In the genomic region with DNA sequence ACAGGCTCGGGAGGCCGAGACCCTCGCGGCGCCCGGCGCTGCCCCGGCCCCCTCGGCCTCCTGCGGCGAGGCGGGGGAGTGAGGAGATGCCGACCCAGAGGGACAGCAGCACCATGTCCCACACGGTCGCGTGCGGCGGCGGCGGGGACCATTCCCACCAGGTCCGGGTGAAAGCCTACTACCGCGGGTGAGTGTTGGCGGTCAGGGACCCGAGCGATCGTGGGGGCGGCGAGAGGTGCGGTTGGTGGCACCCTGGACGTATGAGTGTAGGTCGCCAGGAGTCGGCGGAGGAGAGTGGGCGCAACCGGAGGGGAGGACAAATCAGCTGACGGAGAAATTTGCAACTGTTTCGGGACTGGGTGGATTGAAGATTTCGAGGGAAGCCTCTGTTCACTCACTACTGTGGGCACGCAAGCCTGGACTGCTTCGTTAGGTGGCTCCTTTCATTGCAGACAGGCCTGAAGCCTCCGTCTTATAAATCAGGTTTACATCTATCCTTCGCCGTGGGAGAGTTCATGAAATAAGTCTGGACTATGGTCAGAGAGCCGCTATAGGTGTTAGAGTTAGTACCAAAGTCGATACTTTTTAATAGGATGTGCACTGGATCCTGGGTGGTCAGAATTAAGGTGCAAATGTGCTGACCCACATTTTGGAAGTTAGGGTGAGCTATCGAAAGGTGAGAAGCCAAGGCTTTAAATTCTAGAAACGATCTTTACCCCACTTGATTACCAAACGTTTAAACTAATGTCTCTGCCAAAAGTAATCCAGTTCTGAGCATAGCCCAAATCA, we compare ENCODE assay signal across 8 mouse cellular contexts. TPM values are rescaled to one million over a fixed set of nuclear protein-coding genes. Genes with fewer than 3 reads are reported as not detected.
DNase-seq lines count a peak whose midpoint lies in the region; ATAC-seq and TF ChIP-seq lines count a peak whose summit lies in the region.

No protein-coding gene starts in this region.

- ATAC-seq in heart, embryonic 15.5 days (replicated peaks; ENCODE audit: insufficient number of reproducible peaks, insufficient read depth, low FRiP score, low read depth) = peak; percentile 59
- peak; percentile 46 for ATAC-seq in CD4-positive, CD25-positive, alpha-beta regulatory T cell, adult 4 months
- ATAC-seq in hindbrain, embryonic 11.5 days (ENCODE audit: low FRiP score) = no peak; the same call in 1 of the 2 replicates
- ATAC-seq in lung, postnatal 0 days = peak; percentile 22
- no peak; the same call in 1 of the 2 replicates for ATAC-seq in stomach, postnatal 0 days (ENCODE audit: low FRiP score, low TSS enrichment)

- H3K27ac ChIP-seq in heart, embryonic 15.5 days = peak overlapping the region; percentile 93
- H3K27ac ChIP-seq in hindbrain, embryonic 11.5 days (ENCODE audit: low read depth, low read length) = peak overlapping the region; percentile 74; the same call in 1 of the 2 replicates
- H3K27ac ChIP-seq in lung, postnatal 0 days (ENCODE audit: low read length) = peak overlapping the region; percentile 86
- H3K27ac ChIP-seq in stomach, postnatal 0 days (replicated peaks) = peak overlapping the region; percentile 91

- peak overlapping the region; percentile 64 for H3K4me2 ChIP-seq in heart, embryonic 15.5 days
- H3K4me2 ChIP-seq in hindbrain, embryonic 11.5 days (replicated peaks; ENCODE audit: low read depth, low read length) = peak overlapping the region; percentile 75
- peak overlapping the region; percentile 72 for H3K4me2 ChIP-seq in lung, postnatal 0 days (replicated peaks; ENCODE audit: low read depth, low read length)
- H3K4me2 ChIP-seq in stomach, postnatal 0 days (replicated peaks; ENCODE audit: low read depth) = peak overlapping the region; percentile 61

- no peaks in the 10 kb centered on the region for H3K27me3 ChIP-seq in heart, embryonic 15.5 days
- H3K27me3 ChIP-seq in hindbrain, embryonic 11.5 days (ENCODE audit: control insufficient read depth, insufficient read depth, low read length) = no peaks in the 10 kb centered on the region; the same call in 1 of the 2 replicates
- H3K27me3 ChIP-seq in lung, postnatal 0 days (replicated peaks; ENCODE audit: insufficient read depth, low read length) = no peaks in the 10 kb centered on the region
- H3K27me3 ChIP-seq in stomach, postnatal 0 days (ENCODE audit: control insufficient read depth, insufficient read depth, low read length) = no peaks in the 10 kb centered on the region

- peak overlapping the region; percentile 93 for H3K9ac ChIP-seq in heart, embryonic 15.5 days
- H3K9ac ChIP-seq in hindbrain, embryonic 11.5 days (ENCODE audit: low read depth, low read length) = peak overlapping the region; percentile 87
- H3K9ac ChIP-seq in lung, postnatal 0 days (replicated peaks; ENCODE audit: low read depth) = peak overlapping the region; percentile 91
- H3K9ac ChIP-seq in stomach, postnatal 0 days (ENCODE audit: low read length) = peak overlapping the region; percentile 90

- under 1% methylated on average over 49 of the region's 49 CpGs for WGBS in heart, embryonic 15.5 days
- 1% methylated on average over 39 of the region's 49 CpGs for WGBS in hindbrain, embryonic 11.5 days
- WGBS in lung, postnatal 0 days = under 1% methylated on average over 42 of the region's 49 CpGs
- under 1% methylated on average over 43 of the region's 49 CpGs for WGBS in stomach, postnatal 0 days

- peaks cover 37% of the 10 kb centered on the region for H3K4me1 ChIP-seq in heart, embryonic 15.5 days (replicated peaks)
- no peaks in the 10 kb centered on the region for H3K4me1 ChIP-seq in hindbrain, embryonic 11.5 days (replicated peaks; ENCODE audit: control insufficient read depth, insufficient read depth, low read length)
- 0 out of 2 replicates have a peak, but pooled peaks cover 7% of the 10 kb centered on the region for H3K4me1 ChIP-seq in lung, postnatal 0 days (ENCODE audit: insufficient read depth, low read depth, low read length)
- peaks cover 4% of the 10 kb centered on the region; the same call in 1 of the 2 replicates for H3K4me1 ChIP-seq in stomach, postnatal 0 days (replicated peaks; ENCODE audit: control insufficient read depth, insufficient read depth)

- TF ChIP-seq CTCF in brain, embryonic 14.5 days (IDR thresholded peaks at IDR 0.05; ENCODE audit: borderline replicate concordance, extremely low read depth, insufficient read depth, insufficient read length) = no peak
- no peak for TF ChIP-seq CTCF in lung, postnatal 0 days (IDR thresholded peaks at IDR 0.05)
- TF ChIP-seq CTCF in stomach, postnatal 0 days (IDR thresholded peaks at IDR 0.05; ENCODE audit: low read depth) = no peak

- H3K36me3 ChIP-seq in heart, embryonic 15.5 days = no peaks in the 10 kb centered on the region
- H3K36me3 ChIP-seq in hindbrain, embryonic 11.5 days (ENCODE audit: control insufficient read depth, insufficient read depth, low read length) = no peaks in the 10 kb centered on the region
- H3K36me3 ChIP-seq in lung, postnatal 0 days (ENCODE audit: insufficient read depth, low read length) = no peaks in the 10 kb centered on the region
- H3K36me3 ChIP-seq in stomach, postnatal 0 days (ENCODE audit: control insufficient read depth, insufficient read depth, low read length) = no peaks in the 10 kb centered on the region

- no peak for DNase-seq in heart, adult 11 months
- peak; percentile 72 for DNase-seq in brain, embryonic 14.5 days (ENCODE audit: low read depth)
- DNase-seq in hindbrain, embryonic 11.5 days (ENCODE audit: low spot score) = no peak
- peak; percentile 72 for DNase-seq in lung, postnatal 0 days (ENCODE audit: low spot score)
- DNase-seq in stomach, postnatal 0 days (ENCODE audit: low spot score) = no peak
- DNase-seq in cerebellum, postnatal 4 days (ENCODE audit: low spot score in 2 of 2) = no peak

- TF ChIP-seq EP300 in lung, postnatal 0 days (IDR thresholded peaks at IDR 0.05) = no peak
- no peak for TF ChIP-seq EP300 in stomach, postnatal 0 days (optimal IDR thresholded peaks at IDR 0.05)

- H3K4me3 ChIP-seq in heart, embryonic 15.5 days = peak overlapping the region; percentile 90
- H3K4me3 ChIP-seq in hindbrain, embryonic 11.5 days (ENCODE audit: low read depth, low read length) = peak overlapping the region; percentile 79
- peak overlapping the region; percentile 92 for H3K4me3 ChIP-seq in lung, postnatal 0 days (ENCODE audit: low read depth, low read length)
- H3K4me3 ChIP-seq in stomach, postnatal 0 days (ENCODE audit: low read depth, low read length) = peak overlapping the region; percentile 95

- no peaks in the 10 kb centered on the region for H3K9me3 ChIP-seq in heart, embryonic 15.5 days (replicated peaks)
- H3K9me3 ChIP-seq in hindbrain, embryonic 11.5 days (ENCODE audit: control insufficient read depth, low read length) = no peaks in the 10 kb centered on the region
- H3K9me3 ChIP-seq in lung, postnatal 0 days (ENCODE audit: low read length) = no peaks in the 10 kb centered on the region
- no peaks in the 10 kb centered on the region for H3K9me3 ChIP-seq in stomach, postnatal 0 days (ENCODE audit: control insufficient read depth, low read length)

- no peak for TF ChIP-seq POLR2A in brain, embryonic 14.5 days (IDR thresholded peaks at IDR 0.05; ENCODE audit: borderline replicate concordance, extremely low read depth, insufficient read depth, insufficient read length, poor library complexity, severe bottlenecking)

RNA-seq across cellular contexts. Expression of a gene that starts 0.5 kb away (rescaled TPM):
- polyA plus RNA-seq in heart, embryonic 15.5 days (2015; fragmentation: Nextera tagmentation; extraction: Ambion mirVana) = 15.1 and 19.1 TPM in 2 replicates
- 1 to 10 TPM; 1.4 to 2.8 TPM for polyA plus RNA-seq in CD4-positive, CD25-positive, alpha-beta regulatory T cell, adult 4 months (2017; shearing (Covaris generic))
- 38.6 and 41.7 TPM in 2 replicates for polyA plus RNA-seq in brain, embryonic 14.5 days (2012; rRNA removed)
- 37.3 and 41.1 TPM in 2 replicates for polyA plus RNA-seq in hindbrain, embryonic 11.5 days (2014; fragmentation: Nextera tagmentation; extraction: Ambion mirVana)
- polyA plus RNA-seq in lung, postnatal 0 days (2015; fragmentation: Nextera tagmentation; extraction: Ambion mirVana) = 37.1 and 43.8 TPM in 2 replicates
- 21.2 and 22.1 TPM in 2 replicates for polyA plus RNA-seq in stomach, postnatal 0 days (2015; fragmentation: Nextera tagmentation; extraction: Ambion mirVana)

RNA-seq across cellular contexts. Expression of a gene that starts 26.9 kb away (rescaled TPM):
- polyA plus RNA-seq in heart, embryonic 15.5 days (2015; fragmentation: Nextera tagmentation; extraction: Ambion mirVana) = 4.9 and 5.7 TPM in 2 replicates
- 10 to 100 TPM; 50.6 to 58.6 TPM for polyA plus RNA-seq in CD4-positive, CD25-positive, alpha-beta regulatory T cell, adult 4 months (2017; shearing (Covaris generic))
- polyA plus RNA-seq in brain, embryonic 14.5 days (2012; rRNA removed) = 17.0 and 22.8 TPM in 2 replicates
- polyA plus RNA-seq in hindbrain, embryonic 11.5 days (2014; fragmentation: Nextera tagmentation; extraction: Ambion mirVana) = 5.3 and 7.3 TPM in 2 replicates
- polyA plus RNA-seq in lung, postnatal 0 days (2015; fragmentation: Nextera tagmentation; extraction: Ambion mirVana) = 4.4 and 4.8 TPM in 2 replicates
- 3.0 and 3.3 TPM in 2 replicates for polyA plus RNA-seq in stomach, postnatal 0 days (2015; fragmentation: Nextera tagmentation; extraction: Ambion mirVana)

Comparison
In these comparisons a context has a peak if more than half of its experiments do, and no peak if none do; other contexts are left out.
1. ATAC-seq: peak in heart, embryonic 15.5 days (single experiment), CD4-positive, CD25-positive, alpha-beta regulatory T cell, adult 4 months (single experiment) and lung, postnatal 0 days (single experiment); none in hindbrain, embryonic 11.5 days (single experiment) and stomach, postnatal 0 days (single experiment).
2. DNase-seq: peak in brain, embryonic 14.5 days (single experiment) and lung, postnatal 0 days (single experiment); none in heart, adult 11 months (single experiment), hindbrain, embryonic 11.5 days (single experiment), stomach, postnatal 0 days (single experiment) and cerebellum, postnatal 4 days (0 of 2).
3. Peak in every context shown above with its lines, with median percentiles within 50 percentile points of each other: H3K27ac ChIP-seq, H3K4me2 ChIP-seq, H3K4me3 ChIP-seq and H3K9ac ChIP-seq.